Mouse (Mus musculus): ENCODE results near the gene Tesc.

- TF ChIP-seq CTCF (IDR thresholded peaks at IDR 0.05; ENCODE audit: low read depth, low read length) (no peak), GATA2 (IDR thresholded peaks at IDR 0.05; ENCODE audit: borderline replicate concordance, low read depth, low read length) (no peak), POLR2AphosphoS5 (IDR thresholded peaks at IDR 0.05; ENCODE audit: insufficient replicate concordance, low read depth, low read length) (no peak), TAL1 (conservative IDR thresholded peaks at IDR 0.05; ENCODE audit: low read depth, low read length) (no peak)
Measured at GRCm38 (mm10) chr5:118099069-118099869, 71.7 kb downstream of the Tesc start.
